Mouse (Mus musculus): ENCODE results near the gene Slbp. TPM values are rescaled to one million over a fixed set of nuclear protein-coding genes. Genes with fewer than 3 reads are reported as not detected.

The Slbp gene
- polyA plus RNA-seq, 1 experiment from 2014 or later = 77.3 TPM

GRCm38 (mm10) chr5:33692393-33692792 is 40.0 kb upstream of the Slbp start:
- in situ Hi-C loops (cut with MboI; ENCODE audit: low pct_unique_long_range_greater_than_20kb) = no loop called here
- POLR2A ChIA-PET = interaction anchor here (1.3 kb wide), 1 partner anchor 12 kb away, joined by 5 read pairs; no protein-coding TSS in a partner anchor
- TF ChIP-seq CTCF (IDR thresholded peaks at IDR 0.05) = no peak
- no peak for DNase-seq (ENCODE audit: low read depth, low spot score)
- CTCF ChIA-PET = interaction anchor here (2.8 kb wide), 1 partner anchor 9 kb away, joined by 12 read pairs; no protein-coding TSS in a partner anchor
- H3K27me3 ChIP-seq = no peaks in the 10 kb centered on the region
- no peak for ATAC-seq

- DNase-seq (ENCODE audit: low read depth, low spot score) (no peak), ATAC-seq (no peak)
- in situ Hi-C loops (cut with MboI; ENCODE audit: low pct_unique_long_range_greater_than_20kb) = no loop called here
- H3K27me3 ChIP-seq = no peaks in the 10 kb centered on the region
- TF ChIP-seq CTCF (IDR thresholded peaks at IDR 0.05) = no peak
- CTCF ChIA-PET = interaction anchor here (1.6 kb wide), 1 partner anchor 48 kb away, joined by 4 read pairs; no protein-coding TSS in a partner anchor
- POLR2A ChIA-PET = no interaction called here
Observed at GRCm38 (mm10) chr5:33689852-33690645, 37.7 kb upstream of the Slbp start.

- in situ Hi-C loops (cut with MboI; ENCODE audit: low pct_unique_long_range_greater_than_20kb) = no loop called here
- ATAC-seq (no peak), DNase-seq (ENCODE audit: low read depth, low spot score) (no peak)
- ChIA-PET POLR2A (no interaction called here), CTCF (interaction anchor here (1.6 kb wide), 1 partner anchor 49 kb away, joined by 4 read pairs; no protein-coding TSS in a partner anchor)
- no peak for TF ChIP-seq CTCF (IDR thresholded peaks at IDR 0.05)
- H3K27me3 ChIP-seq = no peaks in the 10 kb centered on the region
Observed at GRCm38 (mm10) chr5:33689221-33689844, 37.0 kb upstream of the Slbp start.

- no peak for TF ChIP-seq CTCF (IDR thresholded peaks at IDR 0.05)
- DNase-seq (ENCODE audit: low read depth, low spot score) (no peak), ATAC-seq (no peak)
- ChIA-PET CTCF (interaction anchor here (1.0 to 1.6 kb wide), 2 partner anchors 17 to 49 kb away, joined by 3 to 4 read pairs; no protein-coding TSS in a partner anchor), POLR2A (no interaction called here)
- H3K27me3 ChIP-seq = no peaks in the 10 kb centered on the region
- in situ Hi-C loops (cut with MboI; ENCODE audit: low pct_unique_long_range_greater_than_20kb) = no loop called here
Observed at GRCm38 (mm10) chr5:33688278-33689220, 36.2 kb upstream of the Slbp start.

GRCm38 (mm10) chr5:33687142-33687541 is 34.8 kb upstream of the Slbp start:
- DNase-seq (ENCODE audit: low read depth, low spot score) (no peak), ATAC-seq (no peak)
- no peak for TF ChIP-seq CTCF (IDR thresholded peaks at IDR 0.05)
- in situ Hi-C loops (cut with MboI; ENCODE audit: low pct_unique_long_range_greater_than_20kb) = no loop called here
- no peaks in the 10 kb centered on the region for H3K27me3 ChIP-seq
- POLR2A ChIA-PET = no interaction called here
- CTCF ChIA-PET = interaction anchor here (1.0 to 4.1 kb wide), 4 partner anchors 15 to 51 kb away, joined by 3 to 25 read pairs (median 3); no protein-coding TSS in a partner anchor

GRCm38 (mm10) chr5:33684932-33685331 is 32.6 kb upstream of the Slbp start:
- ChIA-PET POLR2A (no interaction called here), CTCF (interaction anchor here (0.9 to 4.1 kb wide), 12 partner anchors 8 to 57 kb away, joined by 3 to 25 read pairs (median 4); no protein-coding TSS in a partner anchor)
- in situ Hi-C loops (cut with MboI; ENCODE audit: low pct_unique_long_range_greater_than_20kb) = no loop called here
- no peak for TF ChIP-seq CTCF (IDR thresholded peaks at IDR 0.05)
- no peaks in the 10 kb centered on the region for H3K27me3 ChIP-seq
- no peak for ATAC-seq
- DNase-seq (ENCODE audit: low read depth, low spot score) = no peak

- CTCF ChIA-PET = interaction anchor here (0.9 to 4.1 kb wide), 16 partner anchors 9 to 80 kb away, joined by 3 to 25 read pairs (median 4); no protein-coding TSS in a partner anchor
- no peak for DNase-seq (ENCODE audit: low read depth, low spot score)
- POLR2A ChIA-PET = no interaction called here
- H3K27me3 ChIP-seq = no peaks in the 10 kb centered on the region
- in situ Hi-C loops (cut with MboI; ENCODE audit: low pct_unique_long_range_greater_than_20kb) = no loop called here
- no peak for TF ChIP-seq CTCF (IDR thresholded peaks at IDR 0.05)
- ATAC-seq = peak; percentile 11
Observed at GRCm38 (mm10) chr5:33683897-33684652, 31.7 kb upstream of the Slbp start.

- ATAC-seq = no peak
- POLR2A ChIA-PET = interaction anchor here (1.0 kb wide), 1 partner anchor 14 kb away, joined by 3 read pairs; no protein-coding TSS in a partner anchor
- TF ChIP-seq CTCF (IDR thresholded peaks at IDR 0.05) = no peak
Observed at GRCm38 (mm10) chr5:33682963-33683362, 30.6 kb upstream of the Slbp start.

GRCm38 (mm10) chr5:33681611-33682388 is 29.4 kb upstream of the Slbp start:
- ATAC-seq = no peak
- no peak for DNase-seq (ENCODE audit: low read depth, low spot score)
- POLR2A ChIA-PET = no interaction called here
- TF ChIP-seq CTCF (IDR thresholded peaks at IDR 0.05) = no peak
- in situ Hi-C loops (cut with MboI; ENCODE audit: low pct_unique_long_range_greater_than_20kb) = no loop called here
- CTCF ChIA-PET = interaction anchor here (1.6 to 2.1 kb wide), 2 partner anchors 8 to 56 kb away, joined by 8 to 10 read pairs; no protein-coding TSS in a partner anchor
- H3K27me3 ChIP-seq = no peaks in the 10 kb centered on the region

More at GRCm38 (mm10) chr5:33682963-33683362, 30.6 kb upstream of the Slbp start:
- CTCF ChIA-PET = interaction anchor here (1.0 to 2.5 kb wide), 10 partner anchors 9 to 64 kb away, joined by 3 to 12 read pairs (median 4); no protein-coding TSS in a partner anchor
- in situ Hi-C loops (cut with MboI; ENCODE audit: low pct_unique_long_range_greater_than_20kb) = no loop called here
- H3K27me3 ChIP-seq = no peaks in the 10 kb centered on the region
- no peak for DNase-seq (ENCODE audit: low read depth, low spot score)

Data from Patski (cell line).